Comparison of ENCODE assay signal across 15 mouse cellular contexts in genomic region chr1:93362661-93363060, GRCm38 (mm10). TPM values are rescaled to one million over a fixed set of nuclear protein-coding genes. Genes with fewer than 3 reads are reported as not detected.
"Had no signal": no experiment of that assay in that cellular context is flagged by ENCODE, and none has a peak within 500 bp of the region (broad histone marks: within the 10 kb centered on the region; RNA-seq: fewer than 3 reads in every experiment).

No protein-coding gene starts in this region.

- DNase-seq: kidney, postnatal 10 days; kidney, postnatal 36 days; layer of hippocampus, postnatal 36 days; liver, embryonic 13.5 days; lung, adult 2 months; lung, postnatal 14 days; lung, postnatal 4 days; retina, postnatal 1 day; right cerebral cortex, postnatal 25 days; spleen, adult 18-20 months; thymus, postnatal 4 days had no signal

RNA-seq across cellular contexts. Expression of gene Ano7, which starts 11.1 kb away (rescaled TPM):
- total RNA-seq: liver, adult 2 months; monocyte, adult 5-6 weeks; neutrophil, adult 5-6 weeks had no signal
- polyA plus RNA-seq: myocyte had no signal

RNA-seq across cellular contexts. Expression of gene Pask, which starts 19.4 kb away (rescaled TPM):
- total RNA-seq: monocyte, adult 5-6 weeks had no signal
